Mouse (Mus musculus) neural tube, embryonic 15.5 days (tissue): ENCODE results near the gene Phb2. TPM values are rescaled to one million over a fixed set of nuclear protein-coding genes. Genes with fewer than 3 reads are reported as not detected.

Source experiments
- ATAC-seq: fragments of 200-750 bp; cut with Nextera tagmentation; 2 replicates; pipeline ENCODE4 v1.8.0; 2017; ENCODE audit warnings: mild to moderate bottlenecking, moderate TSS enrichment, moderate library complexity; ENCODE audit not compliant: low FRiP score
- H3K27ac ChIP-seq: fragments of 300-500 bp; sonication (generic); replicated peaks from 2 replicates; pipeline ENCODE4 v1.5.1; 2015; ENCODE audit warnings: mild to moderate bottlenecking, inconsistent platforms
- H3K27me3 ChIP-seq: fragments of 300-500 bp; sonication (generic); replicated peaks from 2 replicates; pipeline ENCODE4 v1.6.1; 2015; ENCODE audit warnings: inconsistent platforms
- H3K36me3 ChIP-seq: fragments of 300-500 bp; sonication (generic); 2 replicates; pipeline ENCODE4 v1.6.1; 2015; ENCODE audit warnings: inconsistent platforms
- H3K4me1 ChIP-seq: fragments of 300-500 bp; sonication (generic); 2 replicates; pipeline ENCODE4 v1.6.1; 2015; ENCODE audit warnings: inconsistent platforms
- H3K4me2 ChIP-seq: fragments of 300-500 bp; sonication (generic); 2 replicates; pipeline ENCODE4 v1.6.1; 2015; ENCODE audit warnings: inconsistent platforms, mild to moderate bottlenecking, moderate library complexity
- H3K4me3 ChIP-seq: fragments of 300-500 bp; sonication (generic); replicated peaks from 2 replicates; pipeline ENCODE4 v1.5.1; 2015; ENCODE audit warnings: mild to moderate bottlenecking, inconsistent platforms
- H3K9ac ChIP-seq: fragments of 300-500 bp; sonication (generic); replicated peaks from 2 replicates; pipeline ENCODE4 v1.6.1; 2015; ENCODE audit warnings: mild to moderate bottlenecking, inconsistent platforms
- H3K9me3 ChIP-seq: fragments of 300-500 bp; sonication (generic); replicated peaks from 2 replicates; pipeline ENCODE4 v1.6.1; 2016; ENCODE audit warnings: inconsistent platforms
- WGBS: fragments of 180-500 bp; shearing (Covaris S2); methylation state at CpG from one replicate; pipeline ENCODE4 v1.1.7; 2015; ENCODE audit warnings: mixed read lengths; 5-methylcytosine and 5-hydroxymethylcytosine counted together
- polyA plus RNA-seq: library from polyadenylated mRNA; unstranded; fragments of >200 nt; fragmentation: Nextera tagmentation; extraction: Ambion mirVana; gene quantifications from 2 replicates; pipeline ENCODE4 v1.2.1, GENCODE M21; 2015

Gene Phb2
- polyA plus RNA-seq, 1 experiment from 2014 or later: 267 TPM

- Histone ChIP-seq H3K27ac (no peak overlapping the region), H3K4me2 (no peak overlapping the region), H3K4me3 (no peak overlapping the region), H3K9me3 (no peaks in the 10 kb centered on the region), H3K9ac (no peak overlapping the region), H3K27me3 (no peaks in the 10 kb centered on the region), H3K36me3 (no peaks in the 10 kb centered on the region), H3K4me1 (no peaks in the 10 kb centered on the region)
- 87% methylated on average over 8 of the region's 8 CpGs for WGBS
- no peak for ATAC-seq
Measured at GRCm38 (mm10) chr6:124729850-124730705, 17.9 kb downstream of the Phb2 start.

DNA sequence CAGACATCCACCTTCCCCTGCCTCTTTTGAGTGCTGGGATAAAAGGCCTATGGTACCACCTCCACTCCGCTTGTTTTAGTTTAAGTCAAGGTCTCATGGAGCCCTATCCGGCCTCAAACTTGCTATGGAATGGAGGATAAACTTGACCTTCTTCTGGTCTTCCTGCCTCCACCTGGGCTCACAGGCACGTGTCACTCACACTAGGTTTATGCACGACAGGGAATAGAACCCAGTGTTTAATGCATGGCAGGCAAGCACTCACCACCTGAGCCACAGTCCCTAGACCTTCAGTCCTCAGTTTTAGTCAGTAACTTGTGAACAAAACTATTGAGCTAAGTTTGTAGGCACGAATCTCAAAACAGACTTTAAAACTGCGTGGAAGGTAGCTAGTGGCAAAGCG is 18.9 kb downstream of the Phb2 start:
- H3K9ac ChIP-seq: no peak overlapping the region
- 88% methylated on average over 7 of the region's 7 CpGs for WGBS
- H3K4me2 ChIP-seq: no peak overlapping the region
- ATAC-seq: no peak
- no peaks in the 10 kb centered on the region for H3K36me3 ChIP-seq
- no peaks in the 10 kb centered on the region for H3K9me3 ChIP-seq
- no peak overlapping the region for H3K27ac ChIP-seq
- H3K4me3 ChIP-seq: no peak overlapping the region
- no peaks in the 10 kb centered on the region for H3K4me1 ChIP-seq
- no peaks in the 10 kb centered on the region for H3K27me3 ChIP-seq

- Histone ChIP-seq H3K27me3 (no peaks in the 10 kb centered on the region), H3K4me1 (no peaks in the 10 kb centered on the region), H3K9ac (no peak overlapping the region), H3K4me2 (no peak overlapping the region), H3K9me3 (no peaks in the 10 kb centered on the region), H3K36me3 (no peaks in the 10 kb centered on the region), H3K27ac (no peak overlapping the region), H3K4me3 (no peak overlapping the region)
- 47% methylated on average over 19 of the region's 19 CpGs for WGBS
- no peak for ATAC-seq
Measured at GRCm38 (mm10) chr6:124732476-124733370, 20.6 kb downstream of the Phb2 start.

- WGBS: 95% methylated on average over 3 of the region's 3 CpGs
- Histone ChIP-seq H3K4me2 (no peak overlapping the region), H3K9ac (no peak overlapping the region), H3K4me3 (no peak overlapping the region), H3K9me3 (no peaks in the 10 kb centered on the region), H3K36me3 (no peaks in the 10 kb centered on the region), H3K4me1 (peaks cover 10% of the 10 kb centered on the region), H3K27me3 (no peaks in the 10 kb centered on the region), H3K27ac (no peak overlapping the region)
- no peak for ATAC-seq
Measured at GRCm38 (mm10) chr6:124734417-124734816, 22.3 kb downstream of the Phb2 start.

DNA sequence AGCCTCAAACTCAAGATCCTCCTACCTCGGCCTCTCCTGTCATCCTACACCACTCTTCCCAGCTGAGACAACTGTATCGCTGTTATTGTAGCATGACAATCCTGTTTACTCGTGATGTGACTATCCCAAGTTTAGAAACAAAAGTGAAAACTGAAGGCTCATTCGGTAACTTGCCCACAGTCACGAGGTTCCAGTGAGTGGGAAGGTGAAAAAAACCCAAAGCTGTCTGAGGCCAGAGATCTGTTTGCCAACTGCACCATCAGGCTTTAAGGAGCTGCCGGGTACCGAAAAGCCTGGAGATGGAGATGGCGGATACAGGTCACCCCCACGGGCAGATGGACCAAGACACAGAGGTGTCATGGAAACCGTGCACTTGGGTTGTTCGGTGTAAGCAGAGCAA is 24.9 kb downstream of the Phb2 start:
- WGBS: 94% methylated on average over 11 of the region's 11 CpGs
- Histone ChIP-seq H3K4me3 (no peak overlapping the region), H3K4me2 (no peak overlapping the region), H3K27ac (no peak overlapping the region), H3K27me3 (no peaks in the 10 kb centered on the region), H3K36me3 (no peaks in the 10 kb centered on the region), H3K4me1 (peaks cover 25% of the 10 kb centered on the region), H3K9ac (no peak overlapping the region), H3K9me3 (no peaks in the 10 kb centered on the region)
- ATAC-seq: no peak

- Histone ChIP-seq H3K27me3 (no peaks in the 10 kb centered on the region), H3K9ac (peak within 1 kb of the TSS; percentile 95), H3K4me2 (peak within 1 kb of the TSS; percentile 84), H3K27ac (peak within 1 kb of the TSS; percentile 99; the same call in 1 of the 2 replicates), H3K9me3 (no peaks in the 10 kb centered on the region), H3K4me1 (peaks cover 33% of the 10 kb centered on the region), H3K4me3 (no peak within 1 kb of the TSS), H3K36me3 (peaks cover 13% of the 10 kb centered on the region)
- WGBS: 21% methylated on average over 15 of the region's 15 CpGs
- ATAC-seq: no peak
Measured at GRCm38 (mm10) chr6:124738511-124739023, 26.4 kb downstream of the Phb2 start, which contains the start of gene Ptpn6. Gene Ptpn6 (minus strand): TSS chr6:124738714.

DNA sequence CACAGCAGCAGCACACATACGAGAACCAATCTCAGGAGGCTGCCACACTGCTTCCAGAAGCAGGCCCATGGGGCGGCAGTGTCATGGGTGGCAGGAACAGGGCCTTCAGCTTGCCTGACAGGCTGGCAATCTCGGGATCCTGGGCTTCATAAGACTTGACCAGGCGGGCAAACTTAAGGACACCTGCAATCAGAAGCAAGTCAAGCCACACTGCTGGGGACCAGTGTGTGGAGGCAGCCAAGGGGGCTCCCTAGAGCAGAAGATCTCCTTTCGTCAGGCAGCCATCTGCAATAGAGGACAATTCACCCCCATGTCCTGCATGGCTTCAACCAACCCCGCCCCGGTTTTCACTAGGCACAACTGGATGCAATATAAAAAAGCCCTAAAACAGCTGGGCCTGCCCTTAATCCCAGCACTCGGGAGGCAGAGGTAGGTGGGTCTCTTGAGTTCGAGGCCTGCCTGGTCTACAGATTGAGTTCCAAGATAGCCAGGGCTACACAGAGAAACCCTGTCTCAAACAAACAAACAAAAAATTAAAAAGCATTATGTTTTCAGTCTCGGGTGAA is 27.2 kb downstream of the Phb2 start:
- ATAC-seq: no peak
- no peaks in the 10 kb centered on the region for H3K27me3 ChIP-seq
- peaks cover 19% of the 10 kb centered on the region for H3K36me3 ChIP-seq
- H3K4me1 ChIP-seq: peaks cover 33% of the 10 kb centered on the region
- H3K27ac ChIP-seq: peak overlapping the region; percentile 99; the same call in 1 of the 2 replicates
- H3K4me3 ChIP-seq: no peak overlapping the region
- H3K9ac ChIP-seq: peak overlapping the region; percentile 95
- H3K9me3 ChIP-seq: no peaks in the 10 kb centered on the region
- peak overlapping the region; percentile 84 for H3K4me2 ChIP-seq
- WGBS: 81% methylated on average over 10 of the region's 10 CpGs

- Histone ChIP-seq H3K4me3 (peak overlapping the region; percentile 65), H3K27me3 (no peaks in the 10 kb centered on the region), H3K4me2 (peak overlapping the region; percentile 84), H3K9me3 (no peaks in the 10 kb centered on the region), H3K27ac (peak overlapping the region; percentile 99), H3K9ac (peak overlapping the region; percentile 95), H3K36me3 (peaks cover 28% of the 10 kb centered on the region), H3K4me1 (peaks cover 43% of the 10 kb centered on the region)
- WGBS: 0% methylated on average over 29 of the region's 29 CpGs
- peak; percentile 22 for ATAC-seq
Measured at GRCm38 (mm10) chr6:124740211-124740887, 28.2 kb downstream of the Phb2 start.

DNA sequence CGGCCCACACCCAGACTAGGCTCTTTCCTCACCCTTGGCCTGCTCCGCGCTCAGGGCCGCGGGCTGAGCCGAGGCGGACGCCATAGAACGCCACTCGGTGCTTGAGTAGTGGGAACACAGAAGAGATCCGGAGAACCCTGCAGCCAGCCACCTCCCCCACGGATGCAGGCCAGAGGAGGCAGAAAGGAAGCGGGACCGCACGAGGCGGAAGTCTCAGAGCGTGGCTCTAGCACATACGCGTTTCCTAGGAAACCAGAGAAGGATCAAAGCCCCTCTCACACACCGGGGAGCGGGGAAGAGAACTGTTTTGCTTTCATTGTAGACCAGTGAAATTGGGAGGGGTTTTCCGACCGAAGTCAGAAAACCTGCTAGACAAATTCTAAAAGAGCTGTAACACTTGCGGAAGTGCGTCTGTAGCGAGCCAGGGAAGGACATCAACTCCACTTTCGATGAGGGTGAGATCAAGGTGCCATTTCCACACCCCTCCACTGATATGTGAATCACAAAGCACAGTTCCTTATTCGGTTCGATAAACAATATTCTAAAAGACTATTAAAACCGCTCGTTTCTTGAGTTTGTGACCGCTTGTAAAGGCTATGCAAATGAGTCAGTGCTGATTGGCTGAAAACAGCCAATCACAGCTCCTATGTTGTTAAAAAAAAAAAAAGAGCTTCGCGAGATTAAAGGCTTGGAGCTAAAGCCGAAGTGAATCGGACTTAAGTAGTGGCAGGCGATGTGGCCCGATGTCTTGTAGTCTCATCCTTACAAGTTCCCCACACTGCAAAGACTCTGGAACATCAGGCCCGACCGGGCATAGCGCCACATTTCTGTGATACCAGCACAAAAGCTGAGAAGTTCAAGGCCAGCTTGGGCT is 29.0 kb downstream of the Phb2 start, which contains the start of gene Grcc10:
Gene Grcc10 (minus strand): TSS at position 487 of the 874 bp plus-strand sequence.
- Histone ChIP-seq H3K27me3 (no peaks in the 10 kb centered on the region), H3K9ac (peak within 1 kb of the TSS; percentile 95), H3K4me1 (peaks cover 49% of the 10 kb centered on the region), H3K4me2 (peak within 1 kb of the TSS; percentile 84), H3K36me3 (peaks cover 28% of the 10 kb centered on the region), H3K9me3 (no peaks in the 10 kb centered on the region), H3K27ac (peak within 1 kb of the TSS; percentile 99), H3K4me3 (peak within 1 kb of the TSS; percentile 65)
- WGBS: under 1% methylated on average over 41 of the region's 41 CpGs
- peak; percentile 84 for ATAC-seq

- peak overlapping the region; percentile 84 for H3K4me2 ChIP-seq
- H3K27me3 ChIP-seq: no peaks in the 10 kb centered on the region
- 66% methylated on average over 3 of the region's 3 CpGs for WGBS
- H3K27ac ChIP-seq: peak overlapping the region; percentile 99
- ATAC-seq: no peak
- H3K36me3 ChIP-seq: peaks cover 31% of the 10 kb centered on the region
- H3K9ac ChIP-seq: peak overlapping the region; percentile 95
- peaks cover 56% of the 10 kb centered on the region for H3K4me1 ChIP-seq
- no peaks in the 10 kb centered on the region for H3K9me3 ChIP-seq
- H3K4me3 ChIP-seq: peak overlapping the region; percentile 65
Measured at GRCm38 (mm10) chr6:124741842-124742241, 29.7 kb downstream of the Phb2 start.
